Mouse (Mus musculus) CD8-positive naive resting alpha-beta T cell, adult 57 days (primary cell): ENCODE data around the gene Vsig10. TPM values are rescaled to one million over a fixed set of nuclear protein-coding genes. Genes with fewer than 3 reads are reported as not detected.

Experiments
- total RNA-seq: library from RNA; stranded (reverse); gene quantifications from one replicate; pipeline ENCODE4 v1.2.4, GENCODE M21; 2023

Vsig10 gene
- total RNA-seq: 0.34 TPM

DNA sequence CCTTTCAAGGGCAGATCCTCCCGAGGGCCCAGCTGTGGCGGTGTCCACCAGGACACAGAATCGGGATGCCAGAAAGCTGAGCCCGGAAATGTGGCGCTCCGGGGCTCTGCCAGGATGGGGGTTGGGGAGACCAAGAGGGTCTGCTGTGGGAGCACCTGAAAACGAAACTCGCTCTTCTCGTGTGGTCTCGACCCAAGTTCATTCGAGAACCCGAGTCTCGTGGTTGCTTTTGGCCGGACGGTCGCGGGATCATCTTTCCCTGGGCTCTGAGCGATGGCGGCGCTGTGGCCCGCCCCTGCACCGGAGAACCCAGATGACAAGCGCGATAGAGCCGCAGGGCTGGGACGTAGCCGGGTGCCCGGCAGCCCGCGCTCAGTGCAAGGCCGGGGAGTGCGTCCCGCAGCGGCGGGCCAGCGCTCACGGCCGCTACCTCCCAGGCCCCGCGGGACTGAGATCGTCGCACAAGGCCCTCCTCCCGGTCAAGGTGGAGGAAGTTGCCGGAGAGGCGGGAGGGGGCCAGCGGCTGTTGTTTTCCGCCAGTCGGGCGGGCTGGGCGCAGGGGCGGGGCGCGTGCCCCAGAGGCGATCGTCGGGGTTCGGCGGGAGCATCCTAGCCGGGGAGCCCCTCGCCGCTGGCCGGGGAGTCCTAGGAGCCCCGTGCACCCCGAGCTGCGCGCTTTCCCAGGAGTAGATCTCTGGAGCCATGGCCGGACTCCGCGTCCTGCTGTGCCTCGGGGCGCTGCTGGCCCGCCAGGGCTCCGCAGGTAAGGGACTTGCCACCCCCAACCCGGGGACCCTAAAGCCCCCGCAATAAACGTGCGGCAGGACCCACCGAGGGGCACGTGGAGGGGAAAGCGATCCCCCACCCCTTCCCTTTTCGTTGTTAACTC is at the start of gene Vsig10:
TSS of gene Vsig10 (plus strand) at position 343 of the 889 bp plus-strand sequence.

DNA sequence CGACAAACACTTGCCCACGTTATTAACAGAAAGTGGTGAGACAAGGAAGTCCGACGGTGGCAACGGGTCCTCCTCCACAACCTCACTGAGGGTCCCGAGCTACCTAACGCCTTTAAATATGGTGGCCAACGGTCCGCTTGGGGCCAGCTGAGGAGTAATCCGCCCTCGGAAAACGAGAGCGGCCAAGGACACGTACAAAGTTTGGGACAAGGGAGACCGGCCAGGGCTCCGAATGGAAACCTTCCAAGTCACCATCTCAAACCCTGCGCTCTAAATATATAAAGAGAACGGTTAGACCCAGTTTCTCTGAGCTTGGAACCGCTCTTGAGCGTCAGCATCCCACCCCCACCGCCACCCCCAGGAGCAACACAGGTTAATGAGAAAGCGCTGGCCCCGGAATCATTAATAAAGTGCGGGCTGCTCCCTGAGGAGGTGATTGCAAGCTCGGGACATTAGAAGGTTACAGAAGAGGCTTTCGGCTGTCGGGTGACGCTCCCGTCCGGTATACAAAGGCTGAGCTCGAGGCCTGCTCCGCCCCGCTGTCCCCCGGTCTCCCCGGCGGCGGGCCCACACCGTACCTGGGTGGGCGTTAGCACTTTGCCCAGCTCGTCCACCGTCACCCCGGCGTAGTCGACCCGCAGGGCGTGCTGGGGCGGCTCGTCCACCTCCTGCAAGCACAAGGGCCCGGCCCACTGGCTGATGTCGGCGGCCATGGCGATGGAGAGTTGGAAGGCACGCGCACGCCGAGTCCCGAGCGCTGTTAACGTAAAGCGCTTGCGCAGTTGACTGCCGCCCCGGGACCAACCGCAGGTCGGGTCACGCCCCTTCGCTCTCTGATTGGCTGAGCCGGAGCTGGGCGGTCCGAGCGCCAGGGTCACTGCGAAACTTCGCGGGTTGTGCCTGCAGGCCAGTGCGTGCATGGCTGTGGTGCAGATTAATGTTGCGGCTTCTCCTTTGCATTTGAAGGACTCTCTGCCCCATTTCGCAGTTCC is 31.8 kb upstream of the Vsig10 start, which contains the start of gene Pebp1:
TSS of gene Pebp1 (minus strand) at position 795 of the 992 bp plus-strand sequence.

DNA sequence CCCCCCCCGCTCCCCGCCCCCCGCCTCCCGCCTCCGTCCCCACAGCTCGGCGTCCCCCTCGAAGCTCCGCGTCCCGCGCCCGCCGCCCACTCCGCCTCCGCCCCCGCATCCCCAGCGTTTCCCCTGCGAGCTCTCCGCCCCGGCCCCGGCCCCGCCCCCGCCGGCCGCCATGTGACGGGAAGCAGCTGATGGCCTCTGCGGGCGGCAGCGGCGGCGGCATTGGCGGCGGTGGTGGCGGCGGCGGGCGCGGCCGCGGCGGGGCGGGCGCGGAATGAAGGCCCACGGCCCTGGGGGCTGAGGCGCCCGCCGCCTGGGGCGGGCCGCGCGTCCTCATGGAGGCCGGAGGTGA is 38.2 kb downstream of the Vsig10 start, which contains the start of gene Wsb2:
TSS of gene Wsb2 (plus strand) at position 176 of the 349 bp plus-strand sequence.

DNA sequence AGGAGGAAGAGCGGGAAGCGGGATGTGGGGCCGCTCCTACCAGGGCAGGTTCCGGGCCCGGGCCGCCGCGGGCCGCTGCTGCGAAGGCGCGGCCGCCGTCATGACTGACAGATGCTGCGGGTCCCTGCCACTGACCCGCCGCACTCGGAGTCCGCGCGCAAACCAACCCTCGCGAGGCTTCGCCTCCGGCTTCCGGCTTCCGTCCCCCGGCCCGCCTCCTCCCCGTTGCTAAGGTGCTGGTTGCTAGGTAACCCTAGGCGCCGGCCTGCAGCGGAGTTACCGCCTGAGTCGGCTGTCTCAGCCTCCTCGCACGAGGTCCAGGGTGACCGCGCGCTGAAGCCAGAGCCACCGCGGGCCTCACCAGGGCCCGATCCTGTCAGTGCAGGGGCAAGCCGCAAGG is 70.0 kb downstream of the Vsig10 start, which contains the start of gene Rfc5:
TSS of gene Rfc5 (minus strand) at position 171 of the 400 bp plus-strand sequence.

Other genes starting within 250 kb of the Vsig10 start
- 102 TPM for gene Suds3, start 203.0 kb upstream of the Vsig10 start, total RNA-seq
- 95.3 TPM for gene Taok3, start 199.0 kb upstream of the Vsig10 start, total RNA-seq
- 107 TPM for gene Pebp1, start 31.5 kb upstream of the Vsig10 start, total RNA-seq
- 29.2 TPM for gene Wsb2, start 38.2 kb downstream of the Vsig10 start, total RNA-seq
- 27.6 TPM for gene Rfc5, start 70.0 kb downstream of the Vsig10 start, total RNA-seq
- 1.4 TPM for gene Ksr2, start 94.9 kb downstream of the Vsig10 start, total RNA-seq